Mouse (Mus musculus) large intestine, adult 2 months (tissue): ENCODE data around the gene Oxld1. TPM values are rescaled to one million over a fixed set of nuclear protein-coding genes. Genes with fewer than 3 reads are reported as not detected.
"Not testable (repeated sequence)": the region's sequence is repeated elsewhere in the genome, so short reads cannot be mapped to it uniquely, and the experiment has no call there.

Source experiments
- DNase-seq: peaks from one replicate; pipeline ENCODE4 v3.0.0-alpha.2; 2012; ENCODE audit warnings: low read depth, low spot score
- WGBS: fragments of 180-500 bp; shearing (Covaris S2); methylation state at CpG from one replicate; pipeline ENCODE4 v1.1.7; 2018; 5-methylcytosine and 5-hydroxymethylcytosine counted together
- polyA plus RNA-seq: library from polyadenylated mRNA; depleted of rRNA; stranded (reverse); fragments of >200 nt; gene quantifications from 2 replicates; pipeline ENCODE4 v1.2.3, GENCODE M21; 2012; rRNA removed

Oxld1 gene
- polyA plus RNA-seq, 1 experiment: 18.2 TPM

GRCm38 (mm10) chr11:120437152-120437856 lies 20.6 kb downstream of the Oxld1 start, which contains the start of gene Nploc4:
Gene Nploc4 (minus strand): TSS chr11:120437708.
- peak; percentile 51 for DNase-seq
- under 1% methylated on average over 75 of the region's 77 CpGs for WGBS

DNA sequence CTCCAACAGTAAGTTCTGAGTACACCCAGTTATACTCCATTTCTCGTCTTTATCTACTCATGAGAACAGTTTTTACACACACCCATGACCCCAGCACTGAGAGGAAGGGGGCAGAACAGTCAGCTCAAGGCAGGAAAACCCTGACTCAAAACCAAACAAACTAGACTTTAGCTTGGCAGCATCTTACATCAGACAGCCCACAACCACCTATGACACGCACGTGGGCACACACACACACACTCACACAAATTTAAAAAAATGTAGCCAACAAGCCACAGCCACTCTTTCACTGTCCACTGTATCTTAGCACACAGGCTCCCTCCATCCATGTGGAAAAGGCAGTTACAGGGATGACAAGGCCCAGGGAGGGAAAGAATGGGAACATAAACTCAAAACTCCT lies 31.1 kb downstream of the Oxld1 start:
- 85% methylated on average over 3 of the region's 3 CpGs for WGBS
- no peak for DNase-seq

DNA sequence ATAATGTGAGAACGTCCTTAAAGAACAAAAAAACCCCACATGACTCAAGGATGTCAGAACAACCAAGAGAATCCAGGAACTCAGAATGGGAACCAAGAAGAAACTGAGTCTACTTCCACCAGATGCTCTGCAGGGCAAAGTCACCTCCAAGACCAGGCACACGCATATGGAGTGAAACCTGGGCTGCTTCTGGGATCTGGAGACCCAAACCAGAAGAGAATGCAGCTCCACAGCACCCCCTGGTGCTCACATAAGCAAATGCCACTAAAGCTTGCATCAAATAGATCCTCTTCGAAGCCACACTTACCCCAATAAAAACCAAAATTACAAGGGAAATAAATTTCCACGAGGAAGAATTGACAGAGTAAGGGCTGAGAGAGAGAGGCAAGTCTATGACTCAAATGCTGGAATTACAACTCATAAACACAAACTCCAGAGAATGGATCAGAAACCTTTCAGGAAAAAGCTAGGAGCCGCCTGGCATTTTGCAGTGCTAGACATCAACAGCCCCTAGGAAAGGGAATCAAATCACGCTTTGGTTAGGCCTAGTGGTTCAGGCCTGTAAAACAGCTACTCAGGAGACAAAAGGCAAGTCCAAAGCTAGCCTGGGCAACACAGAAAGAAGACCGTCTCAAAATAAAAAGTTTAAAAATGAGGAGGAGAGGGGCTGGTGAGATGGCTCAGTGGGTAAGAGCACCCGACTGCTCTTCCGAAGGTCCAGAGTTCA lies 34.1 kb downstream of the Oxld1 start:
- DNase-seq: peak; percentile 35

DNA sequence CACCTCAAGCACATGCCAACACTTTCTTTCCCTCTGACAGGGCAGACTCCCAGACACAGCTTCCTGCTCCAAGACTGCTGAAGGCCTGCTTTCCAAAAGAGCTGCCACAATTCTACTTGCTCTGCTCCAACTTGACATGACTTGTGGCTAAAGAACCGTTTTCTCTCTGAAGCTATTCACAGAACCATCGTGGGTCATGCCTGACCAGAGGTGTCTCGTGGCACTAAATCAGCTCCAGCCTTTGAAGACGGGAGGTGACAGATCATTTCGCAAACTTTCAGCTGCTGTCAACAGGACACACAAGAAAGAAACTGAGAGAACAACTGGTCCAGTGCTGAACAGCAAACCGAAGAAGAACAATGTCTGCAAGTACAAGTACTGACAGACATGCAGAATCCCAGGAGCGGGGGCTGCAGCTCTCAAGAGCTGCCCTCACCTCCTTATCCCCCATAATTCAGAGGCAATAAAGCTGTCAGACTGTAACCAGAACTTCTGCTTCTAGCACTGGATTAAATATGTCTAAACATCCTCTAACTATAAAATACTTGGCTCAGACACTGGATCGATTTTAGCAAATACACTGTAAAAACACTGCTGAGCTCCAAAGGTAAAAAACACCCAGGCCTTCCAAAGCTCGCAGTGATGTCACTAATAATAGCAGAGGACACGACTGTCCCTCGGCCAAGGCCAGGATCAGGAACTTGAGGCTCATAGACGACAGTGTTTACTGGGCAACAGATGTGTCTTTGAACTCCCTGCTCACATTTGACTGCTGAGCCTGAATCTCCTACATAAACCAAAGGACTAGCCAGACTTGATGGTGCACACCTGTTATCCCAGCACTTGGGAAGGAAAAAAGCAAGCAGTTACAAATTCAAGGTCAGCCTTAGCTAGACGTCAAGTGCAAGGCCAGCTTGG lies 35.0 kb downstream of the Oxld1 start:
- no peak for DNase-seq
- WGBS: 49% methylated on average over 13 of the region's 13 CpGs

More for the DNA sequence above, 34.1 kb downstream of the Oxld1 start:
- 55% methylated on average over 9 of the region's 9 CpGs for WGBS

GRCm38 (mm10) chr11:120418592-120418991 lies 39.3 kb downstream of the Oxld1 start:
- DNase-seq: no peak
- WGBS: 100% methylated on average over 1 of the region's 1 CpGs

- WGBS: 88% methylated on average over 7 of the region's 7 CpGs
- DNase-seq: no peak
These were observed 40.0 kb downstream of the Oxld1 start for GRCm38 (mm10) chr11:120417852-120418251.

DNA sequence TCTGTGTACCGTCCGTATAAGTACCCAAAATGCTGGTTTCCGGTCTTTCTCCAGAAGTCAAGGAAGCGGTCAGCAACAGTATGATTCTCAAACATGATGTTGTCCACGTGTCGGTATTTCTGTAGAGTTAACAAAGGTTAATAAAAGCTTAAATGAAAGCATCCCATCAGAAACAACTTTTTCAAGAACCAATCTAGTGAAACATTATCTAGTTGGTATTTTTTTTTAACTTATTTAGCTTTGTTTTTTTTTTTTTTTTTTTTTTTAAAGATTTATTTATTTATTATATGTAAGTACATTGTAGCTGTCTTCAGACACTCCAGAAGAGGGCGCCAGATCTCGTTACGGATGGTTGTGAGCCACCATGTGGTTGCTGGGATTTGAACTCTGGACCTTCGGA lies 44.2 kb downstream of the Oxld1 start:
- 95% methylated on average over 8 of the region's 10 CpGs for WGBS
- DNase-seq: not testable (repeated sequence)

Other genes with a start within 250 kb of the Oxld1 start
- 7.6 and 8.2 TPM in 2 replicates for gene Bahcc1, start 225.1 kb downstream of the Oxld1 start, polyA plus RNA-seq
- 1,539 and 1,751 TPM in 2 replicates for gene Actg1, start 109.5 kb downstream of the Oxld1 start, polyA plus RNA-seq
- gene Fscn2, start 96.5 kb downstream of the Oxld1 start, polyA plus RNA-seq: not detected in 2 replicates
- 33.5 and 34.5 TPM in 2 replicates for gene Faap100, start 79.3 kb downstream of the Oxld1 start, polyA plus RNA-seq
- gene Nploc4, start 20.4 kb downstream of the Oxld1 start, polyA plus RNA-seq: 42.4 and 50.9 TPM in 2 replicates
- 0.85 and 1.1 TPM in 2 replicates for gene Tspan10, start 15.4 kb downstream of the Oxld1 start, polyA plus RNA-seq
- 0.30 and 0.89 TPM in 2 replicates for gene Pde6g, start 4.6 kb downstream of the Oxld1 start, polyA plus RNA-seq
- gene Ccdc137, start within 50 bp of the Oxld1 start, polyA plus RNA-seq: 12.3 and 15.1 TPM in 2 replicates
- gene Arl16, start 9.5 kb upstream of the Oxld1 start, polyA plus RNA-seq: 16.8 and 18.8 TPM in 2 replicates
- gene Mrpl12, start 26.5 kb upstream of the Oxld1 start, polyA plus RNA-seq: 139 and 148 TPM in 2 replicates
- gene Slc25a10, start 33.8 kb upstream of the Oxld1 start, polyA plus RNA-seq: 287 and 345 TPM in 2 replicates
- 0.90 and 1.1 TPM in 2 replicates for gene Gcgr, start 72.6 kb upstream of the Oxld1 start, polyA plus RNA-seq
- 36.6 and 46.6 TPM in 2 replicates for gene Mcrip1, start 91.7 kb upstream of the Oxld1 start, polyA plus RNA-seq
- 0.22 TPM in 1 of 2 replicates, not detected in the other for gene Ppp1r27, start 93.1 kb upstream of the Oxld1 start, polyA plus RNA-seq
- gene P4hb, start 115.2 kb upstream of the Oxld1 start, polyA plus RNA-seq: 496 and 716 TPM in 2 replicates
- gene Arhgdia, start 123.6 kb upstream of the Oxld1 start, polyA plus RNA-seq: 745 and 760 TPM in 2 replicates
- gene Alyref, start 140.3 kb upstream of the Oxld1 start, polyA plus RNA-seq: 45.9 and 54.0 TPM in 2 replicates
- 84.8 and 85.4 TPM in 2 replicates for gene Anapc11, start 140.4 kb upstream of the Oxld1 start, polyA plus RNA-seq
- 0.63 and 1.0 TPM in 2 replicates for gene Npb, start 150.4 kb upstream of the Oxld1 start, polyA plus RNA-seq
- 397 and 622 TPM in 2 replicates for gene Pcyt2, start 159.9 kb upstream of the Oxld1 start, polyA plus RNA-seq
- 117 and 124 TPM in 2 replicates for gene Sirt7, start 167.2 kb upstream of the Oxld1 start, polyA plus RNA-seq
- gene Mafg, start 175.5 kb upstream of the Oxld1 start, polyA plus RNA-seq: 28.4 and 30.8 TPM in 2 replicates
- 16.4 and 16.7 TPM in 2 replicates for gene Pycr1, start 185.7 kb upstream of the Oxld1 start, polyA plus RNA-seq
- gene Myadml2, start 190.1 kb upstream of the Oxld1 start, polyA plus RNA-seq: 0.53 and 0.56 TPM in 2 replicates
- 0.45 and 0.79 TPM in 2 replicates for gene Notum, start 203.1 kb upstream of the Oxld1 start, polyA plus RNA-seq
- 74.9 and 88.8 TPM in 2 replicates for gene Aspscr1, start 214.9 kb upstream of the Oxld1 start, polyA plus RNA-seq